Mouse (Mus musculus) subcutaneous adipose tissue, adult 2 months (tissue): ENCODE data around the gene Melk. TPM values are rescaled to one million over a fixed set of nuclear protein-coding genes. Genes with fewer than 3 reads are reported as not detected.

Source experiments
- polyA plus RNA-seq: library from polyadenylated mRNA; depleted of rRNA; stranded (reverse); fragments of >200 nt; gene quantifications from 2 replicates; pipeline ENCODE4 v1.2.3, GENCODE M21; 2012; ENCODE audit warnings: low replicate concordance; rRNA removed

Gene Melk
- 0.24 and 4.0 TPM in 2 replicates for polyA plus RNA-seq

DNA sequence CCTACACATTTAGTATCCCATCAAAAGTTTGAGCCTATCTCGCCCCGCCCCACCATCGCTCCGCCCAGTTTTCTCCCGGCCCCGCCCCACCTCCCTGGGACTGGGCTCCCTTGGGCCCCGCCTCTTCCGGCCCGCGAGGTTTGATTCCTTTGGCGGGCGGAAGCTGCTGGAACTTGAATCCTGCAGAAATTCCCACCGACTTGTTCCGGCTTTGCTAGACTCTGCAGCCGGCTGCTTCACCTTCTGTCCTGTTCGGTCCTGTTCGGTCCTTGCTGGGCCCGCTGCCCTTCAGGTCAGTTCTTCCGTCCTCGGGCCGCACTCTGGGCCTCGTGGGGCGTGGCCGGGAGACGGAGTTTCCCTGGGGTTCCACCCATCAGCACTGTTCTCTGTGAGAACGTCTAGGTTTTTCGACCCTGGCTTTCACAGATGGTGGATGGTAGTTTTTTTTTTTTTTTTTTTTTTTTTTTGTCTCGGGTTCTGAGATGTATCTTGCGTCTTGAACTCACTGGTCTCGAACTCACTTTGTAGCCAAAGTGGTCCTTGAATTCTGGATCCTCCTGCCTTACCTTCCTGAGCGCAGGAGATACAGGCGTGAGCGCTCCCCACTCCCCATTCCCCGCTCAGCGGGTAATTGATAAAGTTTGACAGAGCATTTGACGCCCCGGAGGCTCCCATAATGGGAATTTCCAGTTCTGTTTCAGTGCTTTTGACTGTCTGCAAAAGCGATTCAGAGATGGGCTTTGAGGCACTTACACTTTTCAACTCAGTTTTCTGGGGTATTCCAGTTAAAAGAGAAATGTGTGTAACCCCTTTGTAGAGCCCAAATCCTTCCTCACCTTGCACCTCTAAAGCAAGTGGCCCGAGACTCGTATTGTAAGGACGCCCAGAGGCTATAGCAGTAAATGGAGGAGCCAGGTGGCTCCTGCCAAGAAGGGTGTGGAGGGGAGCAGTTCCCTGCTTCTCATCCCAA is at the start of gene Melk:
Gene Melk, plus strand, starts transcription at position 96 of the 970 bp plus-strand sequence.

Other genes starting within 250 kb of the Melk start
- 27.7 and 29.1 TPM in 2 replicates for gene Gne, start 216.7 kb upstream of the Melk start, polyA plus RNA-seq
- 85.9 and 140 TPM in 2 replicates for gene Rnf38, start 67.1 kb upstream of the Melk start, polyA plus RNA-seq